Mouse (Mus musculus) megakaryocyte, embryonic 14.5 days (primary cell): ENCODE measurements around the gene Rbm6.

Experiments
- FLI1 ChIP-seq: IDR thresholded peaks from 2 replicates; pipeline ENCODE4 v1.6.1; 2012; ENCODE audit warnings: low read length, inconsistent platforms, mixed read lengths
- GATA1 ChIP-seq: IDR thresholded peaks from 3 replicates; pipeline ENCODE4 v1.6.1; 2012; ENCODE audit warnings: mixed read lengths, low read length, inconsistent platforms, borderline replicate concordance

GRCm38 (mm10) chr9:107917895-107918608 is 45.0 kb upstream of the Rbm6 start:
- no peak for TF ChIP-seq GATA1
- TF ChIP-seq FLI1, result no peak
